Mouse (Mus musculus) mouse embryonic stem cell (cell line): ENCODE measurements around the gene Eml2.

Source experiments
- in situ Hi-C, 2 experiments: fragments of 300-500 bp; cut with MboI; formaldehyde crosslinking; loops; 1 replicate in 1 of 2; 3 replicates in 1 of 2; pipeline ENCODE4 v1.14.3; 2019 to 2020; ENCODE audit warnings: low sequenced_read_pairs in 2 of 2, low pct_unique_long_range_greater_than_20kb in 1 of 2, mixed read lengths in 1 of 2; ENCODE audit not compliant: unreplicated experiment in 1 of 2

Gene Eml2

GRCm38 (mm10) chr7:19184250-19184649, 8.0 kb downstream of the Eml2 start:
- in situ Hi-C loops: loop anchor here in 1 of 2 experiments (5.0 kb wide), 1 partner anchor 33 kb away; no protein-coding TSS in a partner anchor

- in situ Hi-C loops: loop anchor here in 1 of 2 experiments (5.0 kb wide), 1 partner anchor 33 kb away; no protein-coding TSS in a partner anchor
Observed at GRCm38 (mm10) chr7:19184758-19185157, 8.5 kb downstream of the Eml2 start.

- in situ Hi-C loops: loop anchor here in 1 of 2 experiments (5.0 kb wide), 1 partner anchor 83 kb away; no protein-coding TSS in a partner anchor
Observed at GRCm38 (mm10) chr7:19194676-19195075, 18.5 kb downstream of the Eml2 start.

- in situ Hi-C loops: loop anchor here in 1 of 2 experiments (5.0 kb wide), 1 partner anchor 81 kb away; no protein-coding TSS in a partner anchor
Observed at GRCm38 (mm10) chr7:19196676-19197075, 20.5 kb downstream of the Eml2 start.

- in situ Hi-C loops: loop anchor here in 1 of 2 experiments (5.0 kb wide), 1 partner anchor 79 kb away; no protein-coding TSS in a partner anchor
Observed at GRCm38 (mm10) chr7:19197985-19198384, 21.8 kb downstream of the Eml2 start.

- in situ Hi-C loops: no loop called here
Observed at GRCm38 (mm10) chr7:19201660-19202059, 25.4 kb downstream of the Eml2 start.

GRCm38 (mm10) chr7:19202065-19202850, 26.0 kb downstream of the Eml2 start:
- in situ Hi-C loops: no loop called here

GRCm38 (mm10) chr7:19208201-19208910, 32.1 kb downstream of the Eml2 start:
- in situ Hi-C loops: no loop called here

GRCm38 (mm10) chr7:19208944-19209472, 32.8 kb downstream of the Eml2 start:
- in situ Hi-C loops: no loop called here

- in situ Hi-C loops: no loop called here
Observed at GRCm38 (mm10) chr7:19209494-19209893, 33.3 kb downstream of the Eml2 start.

- in situ Hi-C loops: loop anchor here in 1 of 2 experiments (10.0 kb wide), 1 partner anchor 65 kb away; the partner anchor contains the start of gene Vasp
Observed at GRCm38 (mm10) chr7:19210010-19210409, 33.8 kb downstream of the Eml2 start.

- in situ Hi-C loops: loop anchor here in 1 of 2 experiments (10.0 kb wide), 1 partner anchor 64 kb away; the partner anchor contains the start of gene Vasp
Observed at GRCm38 (mm10) chr7:19211041-19211675, 34.9 kb downstream of the Eml2 start.

GRCm38 (mm10) chr7:19211996-19212755, 36.0 kb downstream of the Eml2 start, which contains the start of gene Gpr4:
Gpr4 (plus strand) TSS chr7:19212538.
- in situ Hi-C loops: loop anchor here in 1 of 2 experiments (10.0 kb wide), 1 partner anchor 63 kb away; the partner anchor contains the start of gene Vasp

- in situ Hi-C loops: loop anchor here in 1 of 2 experiments (10.0 kb wide), 1 partner anchor 61 kb away; the partner anchor contains the start of gene Vasp
Observed at GRCm38 (mm10) chr7:19213385-19213784, 37.2 kb downstream of the Eml2 start.

GRCm38 (mm10) chr7:19214369-19214768, 38.1 kb downstream of the Eml2 start:
- in situ Hi-C loops: loop anchor here in 1 of 2 experiments (10.0 kb wide), 1 partner anchor 60 kb away; the partner anchor contains the start of gene Vasp

GRCm38 (mm10) chr7:19214940-19215339, 38.7 kb downstream of the Eml2 start:
- in situ Hi-C loops: loop anchor here (5.0 to 10.0 kb wide), 2 partner anchors 33 to 60 kb away; partner anchors contain the start of gene Vasp (in 1 of the 2)

- in situ Hi-C loops: loop anchor here (5.0 to 10.0 kb wide), 2 partner anchors 35 to 57 kb away; partner anchors contain the start of gene Vasp (in 1 of the 2)
Observed at GRCm38 (mm10) chr7:19217492-19217891, 41.3 kb downstream of the Eml2 start.
